Mouse (Mus musculus) myocyte (in vitro differentiated cells): ENCODE data around the gene Pten. TPM values are rescaled to one million over a fixed set of nuclear protein-coding genes. Genes with fewer than 3 reads are reported as not detected.

Source experiments
- H3K27me3 ChIP-seq: one replicate; pipeline ENCODE4 v1.6.1; 2011; ENCODE audit not compliant: control insufficient read depth, insufficient read depth, insufficient read length
- H3K36me3 ChIP-seq: one replicate; pipeline ENCODE4 v1.6.1; 2011; ENCODE audit not compliant: control insufficient read depth, insufficient read depth
- H3K4me2 ChIP-seq: one replicate; pipeline ENCODE4 v1.6.1; 2011; ENCODE audit warnings: low read depth, control low read depth
- H3K4me3 ChIP-seq: one replicate; pipeline ENCODE4 v1.5.1; 2011; ENCODE audit warnings: mild to moderate bottlenecking, control low read depth, moderate library complexity
- H3K79me2 ChIP-seq: one replicate; pipeline ENCODE4 v1.6.1; 2011; ENCODE audit not compliant: control insufficient read depth, insufficient read depth
- H3ac ChIP-seq: one replicate; pipeline ENCODE4 v1.6.1; 2011; ENCODE audit not compliant: control insufficient read depth, insufficient read length
- CEBPB ChIP-seq: IDR thresholded peaks from 2 replicates; pipeline ENCODE4 v1.6.1; 2011; ENCODE audit warnings: mild to moderate bottlenecking, moderate library complexity; ENCODE audit not compliant: poor library complexity, insufficient read depth, severe bottlenecking
- E2F4 ChIP-seq: IDR thresholded peaks from one replicate; pipeline ENCODE4 v1.6.1; 2011; ENCODE audit warnings: mild to moderate bottlenecking, control low read depth, moderate library complexity; ENCODE audit not compliant: insufficient read depth
- MAX ChIP-seq: IDR thresholded peaks from one replicate; pipeline ENCODE4 v1.6.1; 2011; ENCODE audit warnings: low read depth, mild to moderate bottlenecking, control low read depth
- MYOD1 ChIP-seq, 3 experiments: IDR thresholded peaks; one replicate each; pipeline ENCODE4 v1.6.1; 2011; ENCODE audit warnings: control low read depth in 2 of 3, low read depth in 2 of 3, mild to moderate bottlenecking in 2 of 3, moderate library complexity in 1 of 3; ENCODE audit not compliant: insufficient read length in 2 of 3, control insufficient read depth in 1 of 3
- MYOG ChIP-seq, 3 experiments: IDR thresholded peaks; one replicate each; pipeline ENCODE4 v1.6.1; 2011; ENCODE audit warnings: control low read depth in 2 of 3, low read depth in 2 of 3, mild to moderate bottlenecking in 2 of 3; ENCODE audit not compliant: insufficient read length in 2 of 3, control insufficient read depth in 1 of 3, insufficient read depth in 1 of 3
- POLR2A ChIP-seq: IDR thresholded peaks from one replicate; pipeline ENCODE4 v1.6.1; 2011; ENCODE audit warnings: low read depth, mild to moderate bottlenecking, control low read depth, moderate library complexity; ENCODE audit not compliant: insufficient read length
- POLR2AphosphoS2 ChIP-seq: IDR thresholded peaks from one replicate; pipeline ENCODE4 v1.6.1; 2011; ENCODE audit warnings: low read depth, control low read depth; ENCODE audit not compliant: insufficient read length
- REST ChIP-seq: IDR thresholded peaks from one replicate; pipeline ENCODE4 v1.6.1; 2011; ENCODE audit warnings: mild to moderate bottlenecking, control low read depth, moderate library complexity; ENCODE audit not compliant: insufficient read depth, insufficient read length
- SRF ChIP-seq: IDR thresholded peaks from one replicate; pipeline ENCODE4 v1.6.1; 2011; ENCODE audit warnings: low read depth; ENCODE audit not compliant: control insufficient read depth, insufficient read length
- TCF12 ChIP-seq: IDR thresholded peaks from one replicate; pipeline ENCODE4 v1.6.1; 2011; ENCODE audit warnings: mild to moderate bottlenecking, control low read depth; ENCODE audit not compliant: poor library complexity, insufficient read depth, severe bottlenecking
- TCF3 ChIP-seq: IDR thresholded peaks from one replicate; pipeline ENCODE4 v1.6.1; 2011; ENCODE audit warnings: low read depth, control low read depth; ENCODE audit not compliant: insufficient read length
- USF1 ChIP-seq: IDR thresholded peaks from one replicate; pipeline ENCODE4 v1.6.1; 2011; ENCODE audit warnings: low read depth, mild to moderate bottlenecking, control low read depth, moderate library complexity
- polyA plus RNA-seq: library from polyadenylated mRNA; unstranded; fragments of >200 nt; fragmentation: generic; extraction: Trizol; gene quantifications from one replicate; pipeline ENCODE4 v1.2.1, GENCODE M21; 2012; ENCODE audit warnings: missing spikeins

The Pten gene
- polyA plus RNA-seq, 1 experiment, result 8.9 TPM

GRCm38 (mm10) chr19:32789535-32789934, 32.2 kb downstream of the Pten start:
- TF ChIP-seq MYOG (IDR thresholded peaks at IDR 0.05; ENCODE audit: control insufficient read depth in 1 of 3, insufficient read depth in 1 of 3, insufficient read length in 2 of 3, low read depth in 2 of 3), result no peak
- no peak for TF ChIP-seq TCF12
- no peak for TF ChIP-seq SRF
- no peak for TF ChIP-seq TCF3
- no peak for TF ChIP-seq CEBPB
- TF ChIP-seq POLR2AphosphoS2, result no peak
- no peak for TF ChIP-seq USF1
- no peak for TF ChIP-seq POLR2A
- peaks cover 96% of the 10 kb centered on the region for H3K79me2 ChIP-seq
- no peaks in the 10 kb centered on the region for H3K27me3 ChIP-seq
- no peak overlapping the region for H3K4me2 ChIP-seq
- H3K4me3 ChIP-seq, result no peak overlapping the region
- H3K36me3 ChIP-seq, result no peaks in the 10 kb centered on the region
- H3ac ChIP-seq, result no peak overlapping the region

- H3ac ChIP-seq, result no peak overlapping the region
- H3K79me2 ChIP-seq, result peaks cover 93% of the 10 kb centered on the region
- H3K36me3 ChIP-seq, result no peaks in the 10 kb centered on the region
- H3K27me3 ChIP-seq, result no peaks in the 10 kb centered on the region
- peak overlapping the region; percentile 48 for H3K4me2 ChIP-seq
- no peak overlapping the region for H3K4me3 ChIP-seq
- TF ChIP-seq REST (no peak), MAX (no peak), USF1 (peak; percentile 3)
These were observed 35.3 kb downstream of the Pten start for GRCm38 (mm10) chr19:32792610-32793009.

GRCm38 (mm10) chr19:32793901-32794300, 36.6 kb downstream of the Pten start:
- peaks cover 81% of the 10 kb centered on the region for H3K79me2 ChIP-seq
- H3K4me2 ChIP-seq, result no peak overlapping the region
- H3ac ChIP-seq, result no peak overlapping the region
- H3K27me3 ChIP-seq, result no peaks in the 10 kb centered on the region
- TF ChIP-seq MYOD1 (IDR thresholded peaks at IDR 0.05; ENCODE audit: control insufficient read depth in 1 of 3, insufficient read length in 2 of 3, low read depth in 2 of 3), result no peak
- TF ChIP-seq REST, result no peak
- no peak for TF ChIP-seq MYOG (IDR thresholded peaks at IDR 0.05; ENCODE audit: control insufficient read depth in 1 of 3, insufficient read depth in 1 of 3, insufficient read length in 2 of 3, low read depth in 2 of 3)
- no peak for TF ChIP-seq TCF12
- TF ChIP-seq TCF3, result no peak
- no peak for TF ChIP-seq SRF
- TF ChIP-seq MAX, result no peak
- no peak for TF ChIP-seq POLR2AphosphoS2
- no peak for TF ChIP-seq E2F4
- TF ChIP-seq POLR2A, result no peak
- TF ChIP-seq USF1, result no peak
- TF ChIP-seq CEBPB, result no peak
- no peaks in the 10 kb centered on the region for H3K36me3 ChIP-seq
- H3K4me3 ChIP-seq, result no peak overlapping the region

GRCm38 (mm10) chr19:32800557-32800956, 43.3 kb downstream of the Pten start:
- no peak for TF ChIP-seq REST
- Histone ChIP-seq H3K4me3 (no peak overlapping the region), H3K36me3 (peaks cover 10% of the 10 kb centered on the region), H3K79me2 (peaks cover 59% of the 10 kb centered on the region), H3ac (no peak overlapping the region), H3K4me2 (no peak overlapping the region), H3K27me3 (no peaks in the 10 kb centered on the region)

GRCm38 (mm10) chr19:32804703-32805102, 47.4 kb downstream of the Pten start:
- Histone ChIP-seq H3K4me2 (no peak overlapping the region), H3K79me2 (peaks cover 71% of the 10 kb centered on the region), H3K27me3 (no peaks in the 10 kb centered on the region), H3K4me3 (no peak overlapping the region), H3ac (no peak overlapping the region), H3K36me3 (peaks cover 9% of the 10 kb centered on the region)
- TF ChIP-seq CEBPB (no peak), TCF3 (no peak), E2F4 (no peak), MAX (no peak), USF1 (no peak), POLR2AphosphoS2 (no peak), MYOD1 (IDR thresholded peaks at IDR 0.05; ENCODE audit: control insufficient read depth in 1 of 3, insufficient read length in 2 of 3, low read depth in 2 of 3) (no peak), REST (no peak), MYOG (IDR thresholded peaks at IDR 0.05; ENCODE audit: control insufficient read depth in 1 of 3, insufficient read depth in 1 of 3, insufficient read length in 2 of 3, low read depth in 2 of 3) (no peak), TCF12 (no peak), POLR2A (no peak), SRF (no peak)
